Mouse (Mus musculus): ENCODE results near the gene Cdca5. TPM values are rescaled to one million over a fixed set of nuclear protein-coding genes. Genes with fewer than 3 reads are reported as not detected.

Gene Cdca5
- total RNA-seq (2023) = 31.1 and 36.1 TPM in 2 replicates

GRCm38 (mm10) chr19:6084478-6085248, at the start of gene Cdca5, which contains the start of gene Zfpl1:
Gene Cdca5 (plus strand): TSS chr19:6084983.
Gene Zfpl1 (minus strand): TSS chr19:6084956.

GRCm38 (mm10) chr19:6046294-6047153, 38.3 kb upstream of the Cdca5 start, which contains the start of gene Syvn1:
Gene Syvn1 (plus strand): TSS chr19:6046576.

GRCm38 (mm10) chr19:6057313-6058096, 27.3 kb upstream of the Cdca5 start, which contains the start of the genes Mrpl49 and Fau:
Gene Mrpl49 (minus strand): TSS chr19:6057785.
Gene Fau (plus strand): TSS chr19:6057844.

GRCm38 (mm10) chr19:6061021-6061533, 23.7 kb upstream of the Cdca5 start, which contains the start of gene Znhit2:
Gene Znhit2 (plus strand): TSS chr19:6061192.

GRCm38 (mm10) chr19:6067724-6068415, 16.9 kb upstream of the Cdca5 start, which contains the start of gene Tm7sf2:
Gene Tm7sf2 (minus strand): TSS chr19:6068373.

GRCm38 (mm10) chr19:6076564-6077393, 8.0 kb upstream of the Cdca5 start, which contains the start of gene Vps51:
Gene Vps51 (minus strand): TSS chr19:6077231.

GRCm38 (mm10) chr19:6079983-6080480, 4.8 kb upstream of the Cdca5 start, which contains the start of gene Tmem262:
Gene Tmem262 (plus strand): TSS chr19:6080033.

GRCm38 (mm10) chr19:6082156-6082555, 2.6 kb upstream of the Cdca5 start, which contains the start of gene Gm28374:
Gene Gm28374 (minus strand): TSS chr19:6082256.

GRCm38 (mm10) chr19:6094119-6094518, 9.3 kb downstream of the Cdca5 start, which contains the start of gene AC131692.1:
Gene AC131692.1 (plus strand): TSS chr19:6094419.

GRCm38 (mm10) chr19:6105586-6105985, 20.8 kb downstream of the Cdca5 start, which contains the start of gene Naaladl1:
Gene Naaladl1 (plus strand): TSS chr19:6105782.

GRCm38 (mm10) chr19:6117986-6118676, 33.3 kb downstream of the Cdca5 start, which contains the start of gene Sac3d1:
Gene Sac3d1 (minus strand): TSS chr19:6118650.

GRCm38 (mm10) chr19:6127760-6128341, 43.1 kb downstream of the Cdca5 start, which contains the start of gene Snx15:
Gene Snx15 (minus strand): TSS chr19:6128304.

GRCm38 (mm10) chr19:6140678-6141393, 56.1 kb downstream of the Cdca5 start, which contains the start of gene Batf2:
Gene Batf2 (plus strand): TSS chr19:6140983.

GRCm38 (mm10) chr19:6141394-6141749, 56.6 kb downstream of the Cdca5 start, which contains the start of gene Arl2:
Gene Arl2 (minus strand): TSS chr19:6141548.

Data from neutrophil, adult 65 days (primary cell).